Mouse (Mus musculus) liver, embryonic 15.5 days (tissue): ENCODE measurements at regions not wholly inside any gene's neighbourhood (a gene's known extent, or its start where the extent isn't known, plus 50 kb on each side); places are given as distances from the start of the nearest gene placed in this dataset.
"Not testable (repeated sequence)": the region's sequence is repeated elsewhere in the genome, so short reads cannot be mapped to it uniquely, and the experiment has no call there.

Experiments
- ATAC-seq: fragments of 200-750 bp; cut with Nextera tagmentation; 2 replicates; pipeline ENCODE4 v1.8.0; 2017; ENCODE audit warnings: moderate number of reproducible peaks, mild to moderate bottlenecking, moderate library complexity; ENCODE audit not compliant: insufficient read depth
- H3K27ac ChIP-seq: fragments of 300-500 bp; sonication (generic); replicated peaks from 2 replicates; pipeline ENCODE4 v1.5.1; 2015; ENCODE audit warnings: mild to moderate bottlenecking, inconsistent platforms
- H3K27me3 ChIP-seq: fragments of 300-500 bp; sonication (generic); 2 replicates; pipeline ENCODE4 v1.6.1; 2015; ENCODE audit warnings: mild to moderate bottlenecking, inconsistent platforms
- H3K36me3 ChIP-seq: fragments of 300-500 bp; sonication (generic); replicated peaks from 2 replicates; pipeline ENCODE4 v1.6.1; 2015; ENCODE audit warnings: moderate library complexity, mild to moderate bottlenecking, inconsistent platforms
- H3K4me1 ChIP-seq: fragments of 300-500 bp; sonication (generic); replicated peaks from 2 replicates; pipeline ENCODE4 v1.6.1; 2015; ENCODE audit warnings: inconsistent platforms
- H3K4me2 ChIP-seq: fragments of 300-500 bp; sonication (generic); 2 replicates; pipeline ENCODE4 v1.6.1; 2015; ENCODE audit warnings: moderate library complexity, mild to moderate bottlenecking, inconsistent platforms
- H3K4me3 ChIP-seq: fragments of 300-500 bp; sonication (generic); replicated peaks from 2 replicates; pipeline ENCODE4 v1.5.1; 2015; ENCODE audit warnings: mild to moderate bottlenecking, inconsistent platforms
- H3K9ac ChIP-seq: fragments of 300-500 bp; sonication (generic); 2 replicates; pipeline ENCODE4 v1.6.1; 2015; ENCODE audit warnings: moderate library complexity, mild to moderate bottlenecking, inconsistent platforms
- H3K9me3 ChIP-seq: fragments of 300-500 bp; sonication (generic); replicated peaks from 2 replicates; pipeline ENCODE4 v1.6.1; 2016; ENCODE audit warnings: inconsistent platforms
- whole genome bisulfite sequencing: fragments of 180-500 bp; shearing (Covaris S2); methylation state at CpG from one replicate; pipeline ENCODE4 v1.1.7; 2015; ENCODE audit warnings: mixed read lengths; ENCODE audit not compliant: insufficient replicate concordance; 5-methylcytosine and 5-hydroxymethylcytosine counted together

GRCm38 (mm10) chr19:29869526-29869925, 55.4 kb upstream of the Il33 start:
- no peaks in the 10 kb centered on the region for H3K27me3 ChIP-seq
- H3K4me1 ChIP-seq = no peaks in the 10 kb centered on the region
- no peak for ATAC-seq
- 60% methylated on average over 5 of the region's 5 CpGs for WGBS
- no peak overlapping the region for H3K4me2 ChIP-seq
- no peaks in the 10 kb centered on the region for H3K9me3 ChIP-seq
- H3K36me3 ChIP-seq = no peaks in the 10 kb centered on the region
- H3K4me3 ChIP-seq = no peak overlapping the region
- H3K27ac ChIP-seq = no peak overlapping the region
- H3K9ac ChIP-seq = no peak overlapping the region

- not testable (repeated sequence) for H3K4me1 ChIP-seq, H3K9ac ChIP-seq, H3K27me3 ChIP-seq, H3K27ac ChIP-seq, H3K9me3 ChIP-seq, H3K4me2 ChIP-seq, H3K4me3 ChIP-seq, H3K36me3 ChIP-seq, ATAC-seq
- WGBS = 56% methylated on average over 1 of the region's 1 CpGs
Observed at GRCm38 (mm10) chr19:29868681-29869080, 55.9 kb upstream of the Ranbp6 start.

GRCm38 (mm10) chr19:29866822-29867221, 54.0 kb upstream of the Ranbp6 start:
- no peak for ATAC-seq
- Histone ChIP-seq H3K27me3 (no peaks in the 10 kb centered on the region), H3K36me3 (no peaks in the 10 kb centered on the region), H3K9me3 (no peaks in the 10 kb centered on the region), H3K4me1 (no peaks in the 10 kb centered on the region), H3K4me2 (no peak overlapping the region), H3K9ac (no peak overlapping the region), H3K4me3 (no peak overlapping the region), H3K27ac (no peak overlapping the region)
- 53% methylated on average over 3 of the region's 3 CpGs for WGBS

DNA sequence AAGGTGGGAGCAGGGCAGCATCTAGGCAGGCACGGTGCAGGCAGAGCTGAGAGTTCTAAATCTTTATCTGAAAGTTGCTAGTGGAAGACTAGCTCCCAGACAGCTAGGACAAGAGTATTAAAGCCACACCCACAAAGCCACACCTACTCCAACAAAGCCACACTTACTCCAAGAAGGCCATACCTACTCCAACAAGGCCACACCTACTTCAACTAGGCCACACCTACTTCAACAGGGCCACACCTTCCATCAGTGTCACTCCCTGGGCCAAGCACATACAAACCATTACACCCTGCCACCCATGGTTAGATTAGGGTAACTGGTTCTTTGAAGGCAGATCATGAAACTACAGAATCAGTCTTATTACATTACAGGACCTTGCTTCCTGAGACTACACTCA, 52.4 kb upstream of the Ranbp6 start:
- Histone ChIP-seq H3K4me3 (no peak overlapping the region), H3K27ac (no peak overlapping the region), H3K36me3 (no peaks in the 10 kb centered on the region), H3K4me1 (no peaks in the 10 kb centered on the region), H3K27me3 (no peaks in the 10 kb centered on the region), H3K9me3 (no peaks in the 10 kb centered on the region), H3K9ac (no peak overlapping the region), H3K4me2 (no peak overlapping the region)
- WGBS = 33% methylated on average over 1 of the region's 1 CpGs
- peak; percentile 28; the same call in 1 of the 2 replicates for ATAC-seq

DNA sequence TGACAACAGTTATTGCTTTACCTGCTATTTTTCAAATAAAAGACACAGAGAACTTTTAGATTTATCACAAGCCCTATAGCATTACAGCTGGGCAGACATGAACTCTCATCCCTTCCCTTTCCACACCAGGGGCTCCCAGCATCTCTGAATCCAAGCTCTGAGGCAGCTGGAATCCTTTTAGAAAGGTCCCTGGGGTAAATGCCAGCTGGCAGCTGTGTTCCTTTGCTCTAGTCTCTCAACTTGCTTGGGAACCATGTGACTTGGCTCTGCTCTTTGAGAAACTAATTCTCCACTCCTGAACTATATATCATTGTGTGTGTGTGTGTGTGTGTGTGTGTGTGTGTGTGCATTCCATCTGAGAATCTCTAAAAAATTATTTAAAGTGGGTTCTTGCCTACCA, 50.0 kb upstream of the Ranbp6 start:
- ATAC-seq = no peak
- Histone ChIP-seq H3K4me2 (no peak overlapping the region), H3K9ac (no peak overlapping the region), H3K9me3 (no peaks in the 10 kb centered on the region), H3K27ac (no peak overlapping the region), H3K36me3 (no peaks in the 10 kb centered on the region), H3K4me1 (no peaks in the 10 kb centered on the region), H3K27me3 (no peaks in the 10 kb centered on the region), H3K4me3 (no peak overlapping the region)
